Mouse (Mus musculus) neutrophil, adult 5-6 weeks (primary cell): Measurements from ENCODE around the gene Zfp788. TPM values are rescaled to one million over a fixed set of nuclear protein-coding genes. Genes with fewer than 3 reads are reported as not detected.
"Not testable (repeated sequence)": the region's sequence is repeated elsewhere in the genome, so short reads cannot be mapped to it uniquely, and the experiment has no call there.

Experiments
- ATAC-seq: fragments of 151-379, 151-347 bp; 2 replicates; pipeline ENCODE4 v1.8.0; 2017; ENCODE audit warnings: mild to moderate bottlenecking, moderate TSS enrichment; ENCODE audit not compliant: insufficient number of reproducible peaks, poor library complexity, low FRiP score, severe bottlenecking; ENCODE audit errors: extremely low read depth
- total RNA-seq: library from RNA; stranded (forward); fragments of 200-1000 nt; gene quantifications from 2 replicates; pipeline ENCODE4 v1.2.3, GENCODE M21; 2017

Zfp788 gene
- total RNA-seq = 7.3 and 9.2 TPM in 2 replicates

- peak; percentile 80 for ATAC-seq
Observed at GRCm38 (mm10) chr7:41632409-41633220, at the start of gene Zfp788. Gene Zfp788 (plus strand): TSS chr7:41633203.

- not testable (repeated sequence) for ATAC-seq
Observed at GRCm38 (mm10) chr7:41587831-41588230, 45.2 kb upstream of the Zfp788 start.

- no peak for ATAC-seq
Observed at GRCm38 (mm10) chr7:41598615-41599014, 34.4 kb upstream of the Zfp788 start.

- peak; percentile 97 for ATAC-seq
Observed at GRCm38 (mm10) chr7:41599034-41599813, 33.8 kb upstream of the Zfp788 start, which contains the start of gene 2610021A01Rik. Gene 2610021A01Rik (plus strand): TSS chr7:41599230.

GRCm38 (mm10) chr7:41599932-41600548 is 33.0 kb upstream of the Zfp788 start:
- ATAC-seq = no peak

- no peak for ATAC-seq
Observed at GRCm38 (mm10) chr7:41611654-41612053, 21.3 kb upstream of the Zfp788 start.

- not testable (repeated sequence) for ATAC-seq
Observed at GRCm38 (mm10) chr7:41616241-41616640, 16.8 kb upstream of the Zfp788 start.

- ATAC-seq = peak; percentile 89
Observed at GRCm38 (mm10) chr7:41633221-41633984, 400 bp downstream of the Zfp788 start.

- not testable (repeated sequence) for ATAC-seq
Observed at GRCm38 (mm10) chr7:41674326-41674725, 41.3 kb downstream of the Zfp788 start.

Other genes with a start within 250 kb of the Zfp788 start
- gene AI987944, start 239.8 kb upstream of the Zfp788 start, total RNA-seq = 29.8 and 36.1 TPM in 2 replicates
- 0.23 and 0.25 TPM in 2 replicates for gene Vmn2r57, start 184.5 kb upstream of the Zfp788 start, total RNA-seq
- gene Gm20449, start 133.8 kb upstream of the Zfp788 start, total RNA-seq = 0.12 and 0.23 TPM in 2 replicates
- gene AW146154, start 133.3 kb upstream of the Zfp788 start, total RNA-seq = 10.9 and 11.3 TPM in 2 replicates
- not detected in 2 replicates for gene Gm6871, start 59.5 kb upstream of the Zfp788 start, total RNA-seq
- 21.1 and 22.7 TPM in 2 replicates for gene 2610021A01Rik, start 34.0 kb upstream of the Zfp788 start, total RNA-seq
- gene Vmn2r58, start 239.5 kb downstream of the Zfp788 start, total RNA-seq = 0.12 TPM in 1 of 2 replicates, not detected in the other